Mouse (Mus musculus): Measurements from ENCODE around the gene Spint2. TPM values are rescaled to one million over a fixed set of nuclear protein-coding genes. Genes with fewer than 3 reads are reported as not detected.

The Spint2 gene
- polyA plus RNA-seq, 1 experiment = 426 TPM

GRCm38 (mm10) chr7:29317558-29317957 lies 35.8 kb upstream of the Spint2 start:
- H3K36me3 ChIP-seq (ENCODE audit: control insufficient read depth, insufficient read depth, low read length) = no peaks in the 10 kb centered on the region
- WGBS = 0% methylated on average over 2 of the region's 2 CpGs
- H3K27ac ChIP-seq (ENCODE audit: control insufficient read depth, insufficient read depth, low read length) = no peak overlapping the region
- H3K4me1 ChIP-seq (replicated peaks; ENCODE audit: control insufficient read depth, insufficient read depth, low read length) = peaks cover 53% of the 10 kb centered on the region
- H3K4me3 ChIP-seq (ENCODE audit: control insufficient read depth, insufficient read depth, low read length) = no peak overlapping the region
- peak; percentile 65 for DNase-seq
- H3K27me3 ChIP-seq (ENCODE audit: control insufficient read depth, insufficient read depth, low read length) = no peaks in the 10 kb centered on the region
- TF ChIP-seq POLR2A (IDR thresholded peaks at IDR 0.05; ENCODE audit: control insufficient read depth, extremely low read depth, insufficient read depth, low read length, poor library complexity) (no peak), CTCF (IDR thresholded peaks at IDR 0.05; ENCODE audit: borderline replicate concordance, control insufficient read depth, extremely low read depth, insufficient read depth, low read length, poor library complexity) (no peak)

- TF ChIP-seq POLR2A (IDR thresholded peaks at IDR 0.05; ENCODE audit: control insufficient read depth, extremely low read depth, insufficient read depth, low read length, poor library complexity) (no peak), CTCF (IDR thresholded peaks at IDR 0.05; ENCODE audit: borderline replicate concordance, control insufficient read depth, extremely low read depth, insufficient read depth, low read length, poor library complexity) (0 out of 2 replicates have a peak, but pooled peaks have one; percentile 38)
- WGBS = 4% methylated on average over 10 of the region's 10 CpGs
- no peaks in the 10 kb centered on the region for H3K36me3 ChIP-seq (ENCODE audit: control insufficient read depth, insufficient read depth, low read length)
- H3K27me3 ChIP-seq (ENCODE audit: control insufficient read depth, insufficient read depth, low read length) = no peaks in the 10 kb centered on the region
- H3K4me3 ChIP-seq (ENCODE audit: control insufficient read depth, insufficient read depth, low read length) = no peak overlapping the region
- peak; percentile 52 for DNase-seq
- no peak overlapping the region for H3K27ac ChIP-seq (ENCODE audit: control insufficient read depth, insufficient read depth, low read length)
- H3K4me1 ChIP-seq (replicated peaks; ENCODE audit: control insufficient read depth, insufficient read depth, low read length) = peaks cover 55% of the 10 kb centered on the region
Observed at GRCm38 (mm10) chr7:29316976-29317375, 35.3 kb upstream of the Spint2 start.

GRCm38 (mm10) chr7:29316137-29316734 lies 34.5 kb upstream of the Spint2 start:
- no peak overlapping the region for H3K4me3 ChIP-seq (ENCODE audit: control insufficient read depth, insufficient read depth, low read length)
- H3K27me3 ChIP-seq (ENCODE audit: control insufficient read depth, insufficient read depth, low read length) = no peaks in the 10 kb centered on the region
- H3K4me1 ChIP-seq (replicated peaks; ENCODE audit: control insufficient read depth, insufficient read depth, low read length) = peaks cover 55% of the 10 kb centered on the region
- TF ChIP-seq CTCF (IDR thresholded peaks at IDR 0.05; ENCODE audit: borderline replicate concordance, control insufficient read depth, extremely low read depth, insufficient read depth, low read length, poor library complexity) = no peak
- TF ChIP-seq POLR2A (IDR thresholded peaks at IDR 0.05; ENCODE audit: control insufficient read depth, extremely low read depth, insufficient read depth, low read length, poor library complexity) = no peak
- no peak overlapping the region for H3K27ac ChIP-seq (ENCODE audit: control insufficient read depth, insufficient read depth, low read length)
- no peak for DNase-seq
- no peaks in the 10 kb centered on the region for H3K36me3 ChIP-seq (ENCODE audit: control insufficient read depth, insufficient read depth, low read length)
- WGBS = 80% methylated on average over 17 of the region's 17 CpGs

- WGBS = 21% methylated on average over 13 of the region's 13 CpGs
- no peak for TF ChIP-seq CTCF (IDR thresholded peaks at IDR 0.05; ENCODE audit: borderline replicate concordance, control insufficient read depth, extremely low read depth, insufficient read depth, low read length, poor library complexity)
- TF ChIP-seq POLR2A (IDR thresholded peaks at IDR 0.05; ENCODE audit: control insufficient read depth, extremely low read depth, insufficient read depth, low read length, poor library complexity) = no peak
- H3K4me3 ChIP-seq (ENCODE audit: control insufficient read depth, insufficient read depth, low read length) = no peak overlapping the region
- H3K27me3 ChIP-seq (ENCODE audit: control insufficient read depth, insufficient read depth, low read length) = no peaks in the 10 kb centered on the region
- no peak for DNase-seq
- no peak overlapping the region for H3K27ac ChIP-seq (ENCODE audit: control insufficient read depth, insufficient read depth, low read length)
- H3K36me3 ChIP-seq (ENCODE audit: control insufficient read depth, insufficient read depth, low read length) = no peaks in the 10 kb centered on the region
- peaks cover 56% of the 10 kb centered on the region for H3K4me1 ChIP-seq (replicated peaks; ENCODE audit: control insufficient read depth, insufficient read depth, low read length)
Observed at GRCm38 (mm10) chr7:29314844-29315628, 33.3 kb upstream of the Spint2 start.

GRCm38 (mm10) chr7:29313572-29314261 lies 32.0 kb upstream of the Spint2 start:
- Histone ChIP-seq H3K27me3 (ENCODE audit: control insufficient read depth, insufficient read depth, low read length) (peaks cover 2% of the 10 kb centered on the region; the same call in 1 of the 2 replicates), H3K36me3 (ENCODE audit: control insufficient read depth, insufficient read depth, low read length) (no peaks in the 10 kb centered on the region), H3K4me3 (ENCODE audit: control insufficient read depth, insufficient read depth, low read length) (no peak overlapping the region), H3K4me1 (replicated peaks; ENCODE audit: control insufficient read depth, insufficient read depth, low read length) (peaks cover 53% of the 10 kb centered on the region), H3K27ac (ENCODE audit: control insufficient read depth, insufficient read depth, low read length) (no peak overlapping the region)
- DNase-seq = no peak
- TF ChIP-seq POLR2A (IDR thresholded peaks at IDR 0.05; ENCODE audit: control insufficient read depth, extremely low read depth, insufficient read depth, low read length, poor library complexity) (no peak), CTCF (IDR thresholded peaks at IDR 0.05; ENCODE audit: borderline replicate concordance, control insufficient read depth, extremely low read depth, insufficient read depth, low read length, poor library complexity) (no peak)
- WGBS = 29% methylated on average over 9 of the region's 9 CpGs

- 39% methylated on average over 9 of the region's 9 CpGs for WGBS
- peaks cover 48% of the 10 kb centered on the region for H3K4me1 ChIP-seq (replicated peaks; ENCODE audit: control insufficient read depth, insufficient read depth, low read length)
- no peak for DNase-seq
- H3K27ac ChIP-seq (ENCODE audit: control insufficient read depth, insufficient read depth, low read length) = no peak overlapping the region
- peaks cover 6% of the 10 kb centered on the region; the same call in 1 of the 2 replicates for H3K27me3 ChIP-seq (ENCODE audit: control insufficient read depth, insufficient read depth, low read length)
- no peak overlapping the region for H3K4me3 ChIP-seq (ENCODE audit: control insufficient read depth, insufficient read depth, low read length)
- no peak for TF ChIP-seq POLR2A (IDR thresholded peaks at IDR 0.05; ENCODE audit: control insufficient read depth, extremely low read depth, insufficient read depth, low read length, poor library complexity)
- TF ChIP-seq CTCF (IDR thresholded peaks at IDR 0.05; ENCODE audit: borderline replicate concordance, control insufficient read depth, extremely low read depth, insufficient read depth, low read length, poor library complexity) = no peak
- no peaks in the 10 kb centered on the region for H3K36me3 ChIP-seq (ENCODE audit: control insufficient read depth, insufficient read depth, low read length)
Observed at GRCm38 (mm10) chr7:29313051-29313450, 31.3 kb upstream of the Spint2 start.

Data from thymus, adult 2 months (tissue).